ENCODE assay signal across 9 mouse cellular contexts in genomic region chr13:60601436-60602415, GRCm38 (mm10). TPM values are rescaled to one million over a fixed set of nuclear protein-coding genes. Genes with fewer than 3 reads are reported as not detected.
DNase-seq lines count a peak whose midpoint lies in the region; ATAC-seq and TF ChIP-seq lines count a peak whose summit lies in the region.
"Had no signal": no experiment of that assay in that cellular context is flagged by ENCODE, and none has a peak within 500 bp of the region (broad histone marks: within the 10 kb centered on the region; RNA-seq: fewer than 3 reads in every experiment).

TSS of gene Dapk1 (plus strand) at chr13:60601947.

- no peak for TF ChIP-seq POLR2A in testis, adult 2 months (IDR thresholded peaks at IDR 0.05; ENCODE audit: control insufficient read depth, low read depth, low read length)

- TF ChIP-seq CTCF in E14TG2a.4 (conservative IDR thresholded peaks at IDR 0.05; ENCODE audit: low read length) = no peak
- no peak for TF ChIP-seq CTCF in testis, adult 2 months (IDR thresholded peaks at IDR 0.05; ENCODE audit: control insufficient read depth, insufficient read depth, insufficient replicate concordance, low read depth, low read length)

- peak; percentile 90 for ATAC-seq in forebrain, embryonic 15.5 days (replicated peaks)
- ATAC-seq in liver, embryonic 15.5 days (ENCODE audit: insufficient read depth) = peak; percentile 83
- ATAC-seq in neural tube, embryonic 13.5 days (ENCODE audit: low read depth) = peak; percentile 89

- H3K9ac ChIP-seq in forebrain, embryonic 15.5 days (replicated peaks) = peak within 1 kb of the TSS; percentile 95
- peak within 1 kb of the TSS; percentile 61 for H3K9ac ChIP-seq in liver, embryonic 15.5 days
- H3K9ac ChIP-seq in neural tube, embryonic 13.5 days = peak within 1 kb of the TSS; percentile 92

- peak within 1 kb of the TSS; percentile 50 for H3K4me2 ChIP-seq in forebrain, embryonic 15.5 days (replicated peaks)
- peak within 1 kb of the TSS; percentile 91 for H3K4me2 ChIP-seq in liver, embryonic 15.5 days
- peak within 1 kb of the TSS; percentile 65 for H3K4me2 ChIP-seq in neural tube, embryonic 13.5 days

- peak within 1 kb of the TSS; percentile 96 for H3K27ac ChIP-seq in forebrain, embryonic 15.5 days (replicated peaks)
- peak within 1 kb of the TSS; percentile 64 for H3K27ac ChIP-seq in liver, embryonic 15.5 days (replicated peaks)
- H3K27ac ChIP-seq in neural tube, embryonic 13.5 days (replicated peaks) = peak within 1 kb of the TSS; percentile 95
- no peak within 1 kb of the TSS for H3K27ac ChIP-seq in testis, adult 2 months (ENCODE audit: control insufficient read depth, insufficient read depth, low read depth, low read length)

- peaks cover 8% of the 10 kb centered on the region for H3K36me3 ChIP-seq in E14TG2a.4 (ENCODE audit: insufficient read depth, low read length)
- peaks cover 6% of the 10 kb centered on the region; the same call in 1 of the 2 replicates for H3K36me3 ChIP-seq in forebrain, embryonic 15.5 days
- no peaks in the 10 kb centered on the region for H3K36me3 ChIP-seq in liver, embryonic 15.5 days (replicated peaks)
- peaks cover 13% of the 10 kb centered on the region; the same call in 1 of the 2 replicates for H3K36me3 ChIP-seq in neural tube, embryonic 13.5 days
- H3K36me3 ChIP-seq in testis, adult 2 months (ENCODE audit: control insufficient read depth, insufficient read depth, low read length) = no peaks in the 10 kb centered on the region

- intact Hi-C loops in heart, postnatal 10 days (cut with DNase I) = loop anchor here (1.0 to 2.0 kb wide), 2 partner anchors 123 to 137 kb away; no protein-coding TSS in a partner anchor

- peak; percentile 70 for DNase-seq in cerebellum, adult 11 months
- peak; percentile 85 to 87 for DNase-seq in heart, postnatal 10 days
- DNase-seq in large intestine, adult 2 months (ENCODE audit: low read depth, low spot score) = peak; percentile 53

- H3K4me3 ChIP-seq in E14TG2a.4 (replicated peaks; ENCODE audit: low read length) = peak within 1 kb of the TSS; percentile 85
- H3K4me3 ChIP-seq in forebrain, embryonic 15.5 days = peak within 1 kb of the TSS; percentile 97
- peak within 1 kb of the TSS; percentile 72 for H3K4me3 ChIP-seq in liver, embryonic 15.5 days (replicated peaks)
- peak within 1 kb of the TSS; percentile 91 for H3K4me3 ChIP-seq in neural tube, embryonic 13.5 days
- H3K4me3 ChIP-seq in testis, adult 2 months (ENCODE audit: control insufficient read depth, low read depth, low read length) = peak within 1 kb of the TSS; percentile 78

- peaks cover 39% of the 10 kb centered on the region for H3K9me3 ChIP-seq in E14TG2a.4 (ENCODE audit: low read length)
- no peaks in the 10 kb centered on the region for H3K9me3 ChIP-seq in forebrain, embryonic 15.5 days
- H3K9me3 ChIP-seq in liver, embryonic 15.5 days (replicated peaks) = no peaks in the 10 kb centered on the region
- no peaks in the 10 kb centered on the region for H3K9me3 ChIP-seq in neural tube, embryonic 13.5 days

- peaks cover 9% of the 10 kb centered on the region for H3K27me3 ChIP-seq in E14TG2a.4 (ENCODE audit: insufficient read depth, low read length)
- no peaks in the 10 kb centered on the region for H3K27me3 ChIP-seq in forebrain, embryonic 15.5 days
- H3K27me3 ChIP-seq in liver, embryonic 15.5 days = no peaks in the 10 kb centered on the region; the same call in 1 of the 2 replicates
- H3K27me3 ChIP-seq in neural tube, embryonic 13.5 days = no peaks in the 10 kb centered on the region
- 0 out of 2 replicates have a peak, but pooled peaks cover 2% of the 10 kb centered on the region for H3K27me3 ChIP-seq in testis, adult 2 months (ENCODE audit: control insufficient read depth, insufficient read depth, low read length)
- H3K27me3 ChIP-seq: CH12.LX had no signal

- WGBS in forebrain, embryonic 15.5 days = under 1% methylated on average over 80 of the region's 90 CpGs
- 1% methylated on average over 83 of the region's 90 CpGs for WGBS in large intestine, adult 2 months
- under 1% methylated on average over 78 of the region's 90 CpGs for WGBS in liver, embryonic 15.5 days (ENCODE audit: insufficient replicate concordance)
- under 1% methylated on average over 89 of the region's 90 CpGs for WGBS in neural tube, embryonic 13.5 days

- peaks cover 37% of the 10 kb centered on the region for H3K4me1 ChIP-seq in E14TG2a.4 (replicated peaks; ENCODE audit: low read depth, low read length)
- H3K4me1 ChIP-seq in forebrain, embryonic 15.5 days = peaks cover 27% of the 10 kb centered on the region
- H3K4me1 ChIP-seq in liver, embryonic 15.5 days (replicated peaks) = peaks cover 15% of the 10 kb centered on the region
- peaks cover 37% of the 10 kb centered on the region for H3K4me1 ChIP-seq in neural tube, embryonic 13.5 days (replicated peaks)
- H3K4me1 ChIP-seq in testis, adult 2 months (ENCODE audit: control insufficient read depth, insufficient read depth, low read length) = peaks cover 11% of the 10 kb centered on the region

RNA-seq across cellular contexts. Expression of gene Dapk1, which starts in this region (rescaled TPM):
- polyA plus RNA-seq in forebrain, embryonic 15.5 days (2015; fragmentation: Nextera tagmentation; extraction: Ambion mirVana) = 54.7 and 56.5 TPM in 2 replicates
- total RNA-seq in heart, postnatal 10 days (2021) = 10 to 100 TPM; 25.4 to 25.9 TPM
- 7.8 and 9.9 TPM in 2 replicates for polyA plus RNA-seq in large intestine, adult 2 months (2012; rRNA removed)
- polyA plus RNA-seq in liver, embryonic 15.5 days (2015; fragmentation: Nextera tagmentation; extraction: Ambion mirVana) = 6.8 and 8.4 TPM in 2 replicates
- 35.1 and 39.0 TPM in 2 replicates for polyA plus RNA-seq in neural tube, embryonic 13.5 days (2015; fragmentation: Nextera tagmentation; extraction: Ambion mirVana)
- polyA plus RNA-seq in testis, adult 2 months (2012; rRNA removed) = 2.6 and 3.4 TPM in 2 replicates
- total RNA-seq: CH12.LX had no signal
